Mouse (Mus musculus): ENCODE measurements at regions not wholly inside any gene's neighbourhood (a gene's known extent, or its start where the extent isn't known, plus 50 kb on each side); places are given as distances from the start of the nearest gene placed in this dataset.

GRCm38 (mm10) chr6:31148311-31148856 lies 189.5 kb upstream of the Klf14 start:
- TF ChIP-seq POLR2A (IDR thresholded peaks at IDR 0.05; ENCODE audit: low read depth, low read length) (no peak), CTCF (conservative IDR thresholded peaks at IDR 0.05; ENCODE audit: insufficient read depth, insufficient read length, low read depth, low read length) (no peak)

All from kidney, adult 2 months (tissue).